Mouse (Mus musculus): ENCODE data around the gene Gucy2d. TPM values are rescaled to one million over a fixed set of nuclear protein-coding genes. Genes with fewer than 3 reads are reported as not detected.
A peak's percentile ranks its signal among the peaks of the same experiment; 100 is the strongest.

Gucy2d gene
- polyA plus RNA-seq, 1 experiment, result not detected

- H3K4me1 ChIP-seq (ENCODE audit: control insufficient read depth, insufficient read depth, insufficient read length), result peaks cover 22% of the 10 kb centered on the region; the same call in 1 of the 2 replicates
- H3K36me3 ChIP-seq (ENCODE audit: control insufficient read depth, insufficient read depth, low read length), result no peaks in the 10 kb centered on the region
- peak overlapping the region; percentile 30 for H3K27ac ChIP-seq (ENCODE audit: insufficient read depth, low read length)
- H3K27me3 ChIP-seq (ENCODE audit: control insufficient read depth, insufficient read depth, low read length), result no peaks in the 10 kb centered on the region
- 82% methylated on average over 12 of the region's 12 CpGs for WGBS
- DNase-seq (ENCODE audit: low read depth in 1 of 2, low spot score in 2 of 2), result no peak
- H3K4me3 ChIP-seq (ENCODE audit: extremely low read depth, insufficient read depth, insufficient read length), result no peak overlapping the region
- TF ChIP-seq POLR2A (IDR thresholded peaks at IDR 0.05; ENCODE audit: low read depth, low read length) (no peak), CTCF (IDR thresholded peaks at IDR 0.05; ENCODE audit: extremely low read depth, insufficient read depth, insufficient read length, insufficient replicate concordance) (no peak)
These were observed 42.5 kb downstream of the Gucy2d start for GRCm38 (mm10) chr7:98482551-98483267.

- Histone ChIP-seq H3K27me3 (ENCODE audit: control insufficient read depth, insufficient read depth, low read length) (no peaks in the 10 kb centered on the region), H3K4me3 (ENCODE audit: extremely low read depth, insufficient read depth, insufficient read length) (no peak overlapping the region), H3K4me1 (ENCODE audit: control insufficient read depth, insufficient read depth, insufficient read length) (peaks cover 27% of the 10 kb centered on the region; the same call in 1 of the 2 replicates), H3K36me3 (ENCODE audit: control insufficient read depth, insufficient read depth, low read length) (no peaks in the 10 kb centered on the region), H3K27ac (ENCODE audit: insufficient read depth, low read length) (peak overlapping the region; percentile 30)
- DNase-seq (ENCODE audit: low read depth in 1 of 2, low spot score in 2 of 2), result no peak
- TF ChIP-seq CTCF (IDR thresholded peaks at IDR 0.05; ENCODE audit: extremely low read depth, insufficient read depth, insufficient read length, insufficient replicate concordance) (no peak), POLR2A (IDR thresholded peaks at IDR 0.05; ENCODE audit: low read depth, low read length) (no peak)
- WGBS, result 80% methylated on average over 8 of the region's 8 CpGs
These were observed 43.0 kb downstream of the Gucy2d start for GRCm38 (mm10) chr7:98483268-98483607.

DNA sequence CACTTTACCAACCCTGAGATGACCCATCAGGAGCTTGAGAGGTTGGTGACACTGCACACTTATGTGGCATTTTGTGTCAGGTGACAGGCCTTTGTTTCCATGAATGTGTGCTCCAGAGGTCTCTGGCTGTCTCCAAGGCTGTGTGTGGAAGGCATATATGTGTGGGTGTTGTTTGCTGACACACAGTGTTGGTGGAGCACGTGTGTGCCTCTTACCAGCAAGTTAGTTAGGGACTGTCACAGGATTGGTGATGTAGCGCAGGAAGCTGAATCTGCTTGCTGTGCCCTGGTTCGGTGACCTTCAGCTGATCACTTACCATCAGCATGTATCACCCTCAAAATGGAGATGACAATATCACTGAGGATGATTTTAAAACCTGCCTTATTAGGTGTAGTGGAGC lies 44.7 kb downstream of the Gucy2d start:
- peaks cover 42% of the 10 kb centered on the region for H3K4me1 ChIP-seq (ENCODE audit: control insufficient read depth, insufficient read depth, insufficient read length)
- H3K27ac ChIP-seq (ENCODE audit: insufficient read depth, low read length), result no peak overlapping the region
- H3K27me3 ChIP-seq (ENCODE audit: control insufficient read depth, insufficient read depth, low read length), result no peaks in the 10 kb centered on the region; the same call in none of the 2 replicates
- H3K4me3 ChIP-seq (ENCODE audit: extremely low read depth, insufficient read depth, insufficient read length), result no peak overlapping the region
- DNase-seq (ENCODE audit: low read depth in 1 of 2, low spot score in 2 of 2), result no peak
- TF ChIP-seq CTCF (IDR thresholded peaks at IDR 0.05; ENCODE audit: extremely low read depth, insufficient read depth, insufficient read length, insufficient replicate concordance), result no peak
- no peak for TF ChIP-seq POLR2A (IDR thresholded peaks at IDR 0.05; ENCODE audit: low read depth, low read length)
- WGBS, result 68% methylated on average over 3 of the region's 3 CpGs
- no peaks in the 10 kb centered on the region for H3K36me3 ChIP-seq (ENCODE audit: control insufficient read depth, insufficient read depth, low read length)

- 43% methylated on average over 4 of the region's 4 CpGs for WGBS
- TF ChIP-seq POLR2A (IDR thresholded peaks at IDR 0.05; ENCODE audit: low read depth, low read length), result no peak
- TF ChIP-seq CTCF (IDR thresholded peaks at IDR 0.05; ENCODE audit: extremely low read depth, insufficient read depth, insufficient read length, insufficient replicate concordance), result no peak
- Histone ChIP-seq H3K4me3 (ENCODE audit: extremely low read depth, insufficient read depth, insufficient read length) (no peak overlapping the region), H3K36me3 (ENCODE audit: control insufficient read depth, insufficient read depth, low read length) (no peaks in the 10 kb centered on the region), H3K27me3 (ENCODE audit: control insufficient read depth, insufficient read depth, low read length) (no peaks in the 10 kb centered on the region; the same call in none of the 2 replicates), H3K4me1 (ENCODE audit: control insufficient read depth, insufficient read depth, insufficient read length) (peaks cover 42% of the 10 kb centered on the region), H3K27ac (ENCODE audit: insufficient read depth, low read length) (no peak overlapping the region)
- no peak for DNase-seq (ENCODE audit: low read depth in 1 of 2, low spot score in 2 of 2)
These were observed 45.3 kb downstream of the Gucy2d start for GRCm38 (mm10) chr7:98485508-98485907.

- DNase-seq (ENCODE audit: low read depth in 1 of 2, low spot score in 2 of 2), result peak; percentile 27 to 58
- Histone ChIP-seq H3K4me3 (ENCODE audit: extremely low read depth, insufficient read depth, insufficient read length) (no peak overlapping the region), H3K27me3 (ENCODE audit: control insufficient read depth, insufficient read depth, low read length) (no peaks in the 10 kb centered on the region; the same call in none of the 2 replicates), H3K36me3 (ENCODE audit: control insufficient read depth, insufficient read depth, low read length) (no peaks in the 10 kb centered on the region), H3K27ac (ENCODE audit: insufficient read depth, low read length) (no peak overlapping the region), H3K4me1 (ENCODE audit: control insufficient read depth, insufficient read depth, insufficient read length) (peaks cover 42% of the 10 kb centered on the region)
- TF ChIP-seq CTCF (IDR thresholded peaks at IDR 0.05; ENCODE audit: extremely low read depth, insufficient read depth, insufficient read length, insufficient replicate concordance), result no peak
- no peak for TF ChIP-seq POLR2A (IDR thresholded peaks at IDR 0.05; ENCODE audit: low read depth, low read length)
- whole genome bisulfite sequencing, result 33% methylated on average over 7 of the region's 7 CpGs
These were observed 46.3 kb downstream of the Gucy2d start for GRCm38 (mm10) chr7:98486471-98486917.

GRCm38 (mm10) chr7:98487202-98487980 lies 47.2 kb downstream of the Gucy2d start:
- Histone ChIP-seq H3K4me1 (ENCODE audit: control insufficient read depth, insufficient read depth, insufficient read length) (peaks cover 42% of the 10 kb centered on the region), H3K27me3 (ENCODE audit: control insufficient read depth, insufficient read depth, low read length) (no peaks in the 10 kb centered on the region; the same call in none of the 2 replicates), H3K27ac (ENCODE audit: insufficient read depth, low read length) (no peak overlapping the region), H3K4me3 (ENCODE audit: extremely low read depth, insufficient read depth, insufficient read length) (no peak overlapping the region), H3K36me3 (ENCODE audit: control insufficient read depth, insufficient read depth, low read length) (no peaks in the 10 kb centered on the region)
- no peak for TF ChIP-seq CTCF (IDR thresholded peaks at IDR 0.05; ENCODE audit: extremely low read depth, insufficient read depth, insufficient read length, insufficient replicate concordance)
- no peak for TF ChIP-seq POLR2A (IDR thresholded peaks at IDR 0.05; ENCODE audit: low read depth, low read length)
- no peak for DNase-seq (ENCODE audit: low read depth in 1 of 2, low spot score in 2 of 2)
- 72% methylated on average over 11 of the region's 11 CpGs for WGBS

Data from spleen, adult 2 months (tissue).